Mouse (Mus musculus): ENCODE measurements around the gene Def6. TPM values are rescaled to one million over a fixed set of nuclear protein-coding genes. Genes with fewer than 3 reads are reported as not detected.
"Not testable (repeated sequence)": the region's sequence is repeated elsewhere in the genome, so short reads cannot be mapped to it uniquely, and the experiment has no call there.

The Def6 gene
- total and polyA plus RNA-seq, 3 experiments, result 31.3 to 81.8 (median 53.6) TPM

- H3K79me2 ChIP-seq (replicated peaks; ENCODE audit: control insufficient read depth, extremely low read depth, insufficient read depth, poor library complexity, severe bottlenecking), result no peaks in the 10 kb centered on the region; the same call in 1 of the 2 replicates
- peak overlapping the region; percentile 51 for H3K4me2 ChIP-seq (ENCODE audit: insufficient read depth, low read depth, poor library complexity, severe bottlenecking)
- no peak overlapping the region for H3K4me3 ChIP-seq (replicated peaks in 1 of 3; ENCODE audit: low read depth in 2 of 3, low read length in 2 of 3, poor library complexity in 1 of 3)
- dilution Hi-C loops (cut with MboI; ENCODE audit: extremely low pct_ligation_motif_present, extremely low pct_unique_long_range_greater_than_20kb, low sequenced_read_pairs), result no loop called here
- no peaks in the 10 kb centered on the region for H3K27me3 ChIP-seq (replicated peaks)
- peak overlapping the region; percentile 78 for H3K27ac ChIP-seq (ENCODE audit: insufficient read depth, low read depth)
- no peak for DNase-seq (ENCODE audit: extremely low read depth)
- no peak for TF ChIP-seq ZMIZ1 (IDR thresholded peaks at IDR 0.05; ENCODE audit: low read depth, low read length)
- TF ChIP-seq ZNF384 (IDR thresholded peaks at IDR 0.05; ENCODE audit: low read depth, low read length), result peak; percentile 91
- TF ChIP-seq IRF4 (IDR thresholded peaks at IDR 0.05; ENCODE audit: low read depth, low read length), result peak; percentile 8; the same call in 1 of the 2 replicates
- no peak for TF ChIP-seq RAD21 (IDR thresholded peaks at IDR 0.05; ENCODE audit: low read depth, low read length)
- no peak for TF ChIP-seq POLR2A (IDR thresholded peaks at IDR 0.05; ENCODE audit: low read depth, low read length)
- peak; percentile 45; the same call in 1 of the 2 replicates for TF ChIP-seq CHD2 (IDR thresholded peaks at IDR 0.05; ENCODE audit: low read length)
- H3K36me3 ChIP-seq (replicated peaks in 1 of 2; ENCODE audit: control insufficient read depth in 1 of 2, insufficient read depth in 1 of 2, low read length in 1 of 2), result peaks cover 45 to 74% of the 10 kb centered on the region in 2 experiments
- H3K9ac ChIP-seq (ENCODE audit: insufficient read depth, low read depth), result peak overlapping the region; percentile 21; the same call in 1 of the 2 replicates
- H3K9me3 ChIP-seq (replicated peaks; ENCODE audit: low read length), result no peaks in the 10 kb centered on the region
- in situ Hi-C loops (cut with MboI; ENCODE audit: low pct_ligation_motif_present, low pct_unique_long_range_greater_than_20kb, low sequenced_read_pairs), result loop anchor here (25.0 kb wide), 1 partner anchor 294 kb away; the partner anchor contains the start of gene Fkbp5
- peaks cover 23 to 49% of the 10 kb centered on the region in 2 experiments for H3K4me1 ChIP-seq (ENCODE audit: control insufficient read depth in 1 of 2, insufficient read depth in 2 of 2)
Observed at GRCm38 (mm10) chr17:28217721-28218649, 10.4 kb downstream of the Def6 start.

GRCm38 (mm10) chr17:28222463-28222862 is 14.9 kb downstream of the Def6 start:
- H3K27ac ChIP-seq (ENCODE audit: insufficient read depth, low read depth); DNase-seq (ENCODE audit: extremely low read depth); H3K4me3 ChIP-seq (replicated peaks in 1 of 3; ENCODE audit: low read depth in 2 of 3, low read length in 2 of 3, poor library complexity in 1 of 3); H3K27me3 ChIP-seq (replicated peaks); H3K79me2 ChIP-seq (replicated peaks; ENCODE audit: control insufficient read depth, extremely low read depth, insufficient read depth, poor library complexity, severe bottlenecking); dilution Hi-C loops (cut with MboI; ENCODE audit: extremely low pct_ligation_motif_present, extremely low pct_unique_long_range_greater_than_20kb, low sequenced_read_pairs); H3K4me2 ChIP-seq (ENCODE audit: insufficient read depth, low read depth, poor library complexity, severe bottlenecking); H3K9ac ChIP-seq (ENCODE audit: insufficient read depth, low read depth); H3K9me3 ChIP-seq (replicated peaks; ENCODE audit: low read length): not testable (repeated sequence)
- in situ Hi-C loops (cut with MboI; ENCODE audit: low pct_ligation_motif_present, low pct_unique_long_range_greater_than_20kb, low sequenced_read_pairs), result loop anchor here (25.0 kb wide), 1 partner anchor 290 kb away; the partner anchor contains the start of gene Fkbp5
- Histone ChIP-seq H3K4me1 (ENCODE audit: control insufficient read depth in 1 of 2, insufficient read depth in 2 of 2) (peaks cover 21 to 67% of the 10 kb centered on the region in 2 experiments), H3K36me3 (replicated peaks in 1 of 2; ENCODE audit: control insufficient read depth in 1 of 2, insufficient read depth in 1 of 2, low read length in 1 of 2) (peaks cover 49 to 64% of the 10 kb centered on the region in 2 experiments)

GRCm38 (mm10) chr17:28223561-28224391 is 16.2 kb downstream of the Def6 start:
- dilution Hi-C loops (cut with MboI; ENCODE audit: extremely low pct_ligation_motif_present, extremely low pct_unique_long_range_greater_than_20kb, low sequenced_read_pairs) (no loop called here), in situ Hi-C loops (cut with MboI; ENCODE audit: low pct_ligation_motif_present, low pct_unique_long_range_greater_than_20kb, low sequenced_read_pairs) (loop anchor here (25.0 kb wide), 1 partner anchor 289 kb away; the partner anchor contains the start of gene Fkbp5)
- Histone ChIP-seq H3K9ac (ENCODE audit: insufficient read depth, low read depth) (peak overlapping the region; percentile 64), H3K27ac (ENCODE audit: insufficient read depth, low read depth) (peak overlapping the region; percentile 88), H3K36me3 (replicated peaks in 1 of 2; ENCODE audit: control insufficient read depth in 1 of 2, insufficient read depth in 1 of 2, low read length in 1 of 2) (peaks cover 57 to 75% of the 10 kb centered on the region in 2 experiments), H3K27me3 (replicated peaks) (no peaks in the 10 kb centered on the region), H3K4me1 (ENCODE audit: control insufficient read depth in 1 of 2, insufficient read depth in 2 of 2) (peaks cover 13 to 54% of the 10 kb centered on the region in 2 experiments), H3K79me2 (replicated peaks; ENCODE audit: control insufficient read depth, extremely low read depth, insufficient read depth, poor library complexity, severe bottlenecking) (no peaks in the 10 kb centered on the region; the same call in 1 of the 2 replicates), H3K9me3 (replicated peaks; ENCODE audit: low read length) (no peaks in the 10 kb centered on the region), H3K4me2 (ENCODE audit: insufficient read depth, low read depth, poor library complexity, severe bottlenecking) (peak overlapping the region; percentile 18), H3K4me3 (replicated peaks in 1 of 3; ENCODE audit: low read depth in 2 of 3, low read length in 2 of 3, poor library complexity in 1 of 3) (peak overlapping the region; percentile 24 to 60 (median 60))
- DNase-seq (ENCODE audit: extremely low read depth), result peak; percentile 100
- no peak for TF ChIP-seq E2F4 (IDR thresholded peaks at IDR 0.05; ENCODE audit: insufficient replicate concordance, low read depth, low read length)
- TF ChIP-seq POLR2A (IDR thresholded peaks at IDR 0.05; ENCODE audit: low read depth, low read length), result peak; percentile 59
- TF ChIP-seq EP300 (IDR thresholded peaks at IDR 0.05; ENCODE audit: low read length), result no peak
- TF ChIP-seq HCFC1 (IDR thresholded peaks at IDR 0.05; ENCODE audit: low read depth, low read length), result no peak; the same call in 1 of the 2 replicates
- TF ChIP-seq NRF1 (IDR thresholded peaks at IDR 0.05; ENCODE audit: low read depth, low read length), result no peak
- TF ChIP-seq MXI1 (IDR thresholded peaks at IDR 0.05; ENCODE audit: low read depth, low read length), result no peak
- no peak for TF ChIP-seq MAFK (IDR thresholded peaks at IDR 0.05; ENCODE audit: insufficient replicate concordance, low read length)
- TF ChIP-seq RCOR1 (conservative IDR thresholded peaks at IDR 0.05; ENCODE audit: low read depth, low read length), result no peak
- no peak; the same call in 1 of the 2 replicates for TF ChIP-seq POLR2AphosphoS2 (IDR thresholded peaks at IDR 0.05; ENCODE audit: low read depth, low read length)
- TF ChIP-seq TBP (conservative IDR thresholded peaks at IDR 0.05; ENCODE audit: low read depth, low read length), result 0 out of 2 replicates have a peak, but pooled peaks have one; percentile 46
- peak; percentile 78; the same call in 1 of the 2 replicates for TF ChIP-seq ELF1 (IDR thresholded peaks at IDR 0.05; ENCODE audit: low read depth, low read length)
- TF ChIP-seq TCF12 (IDR thresholded peaks at IDR 0.05; ENCODE audit: low read depth, low read length), result no peak; the same call in 1 of the 2 replicates
- TF ChIP-seq RAD21 (IDR thresholded peaks at IDR 0.05; ENCODE audit: low read depth, low read length), result peak; percentile 9
- TF ChIP-seq UBTF (IDR thresholded peaks at IDR 0.05; ENCODE audit: low read depth, low read length), result no peak
- no peak for TF ChIP-seq NELFE (IDR thresholded peaks at IDR 0.05; ENCODE audit: low read depth, low read length)
- no peak for TF ChIP-seq SMC3 (IDR thresholded peaks at IDR 0.05; ENCODE audit: low read depth, low read length)
